In genomic region chr9:92252718-92253117, GRCm38 (mm10) we compare ENCODE assay signal across 25 mouse cellular contexts. TPM values are rescaled to one million over a fixed set of nuclear protein-coding genes. Genes with fewer than 3 reads are reported as not detected.
DNase-seq lines count a peak whose midpoint lies in the region; ATAC-seq and TF ChIP-seq lines count a peak whose summit lies in the region.
"Had no signal": no experiment of that assay in that cellular context is flagged by ENCODE, and none has a peak within 500 bp of the region (broad histone marks: within the 10 kb centered on the region; RNA-seq: fewer than 3 reads in every experiment).

No protein-coding gene starts in this region.

- peak overlapping the region; percentile 4; the same call in 1 of the 2 replicates for H3K4me2 ChIP-seq in kidney, postnatal 0 days (ENCODE audit: low read length)
- peak overlapping the region; percentile 87 for H3K4me2 ChIP-seq in liver, postnatal 0 days (ENCODE audit: low read depth, low read length)
- no peak overlapping the region for H3K4me2 ChIP-seq in midbrain, embryonic 13.5 days (replicated peaks)
- H3K4me2 ChIP-seq: heart, embryonic 13.5 days; midbrain, embryonic 11.5 days; neural tube, embryonic 13.5 days had no signal

- H3K27me3 ChIP-seq in kidney, postnatal 0 days (ENCODE audit: insufficient read depth, low read length), result no peaks in the 10 kb centered on the region
- no peaks in the 10 kb centered on the region for H3K27me3 ChIP-seq in liver, postnatal 0 days (ENCODE audit: insufficient read depth, low read length)
- H3K27me3 ChIP-seq in midbrain, embryonic 13.5 days, result no peaks in the 10 kb centered on the region
- H3K27me3 ChIP-seq: heart, embryonic 13.5 days had no signal

- no peak overlapping the region for H3K4me3 ChIP-seq in kidney, postnatal 0 days (replicated peaks; ENCODE audit: low read depth, low read length)
- 0 out of 2 replicates have a peak overlapping the region, but pooled peaks have one; percentile 74 for H3K4me3 ChIP-seq in liver, postnatal 0 days (ENCODE audit: low read depth, low read length)
- no peak overlapping the region for H3K4me3 ChIP-seq in midbrain, embryonic 13.5 days (replicated peaks)
- H3K4me3 ChIP-seq: heart, embryonic 13.5 days; layer of hippocampus, adult 2 months; neural tube, embryonic 13.5 days had no signal

- H3K27ac ChIP-seq in kidney, postnatal 0 days, result no peak overlapping the region
- peak overlapping the region; percentile 23; the same call in 1 of the 2 replicates for H3K27ac ChIP-seq in liver, postnatal 0 days (ENCODE audit: low read depth)
- H3K27ac ChIP-seq in midbrain, embryonic 13.5 days, result no peak overlapping the region
- H3K27ac ChIP-seq: heart, embryonic 13.5 days; hindbrain, postnatal 0 days; layer of hippocampus, adult 2 months; neural tube, embryonic 13.5 days had no signal

- no peaks in the 10 kb centered on the region for H3K4me1 ChIP-seq in kidney, postnatal 0 days (replicated peaks; ENCODE audit: insufficient read depth, low read length)
- peaks cover 11% of the 10 kb centered on the region for H3K4me1 ChIP-seq in liver, postnatal 0 days (ENCODE audit: insufficient read depth)
- peaks cover 16% of the 10 kb centered on the region for H3K4me1 ChIP-seq in midbrain, embryonic 13.5 days (replicated peaks)

- no peak for DNase-seq in kidney, postnatal 0 days (ENCODE audit: low spot score)
- no peak for DNase-seq in kidney, adult 18-20 months
- peak; percentile 22 for DNase-seq in CD4-positive helper T cell, adult 2 months (ENCODE audit: low read depth, low spot score)
- no peak for DNase-seq in liver, postnatal 0 days
- DNase-seq in left cerebral cortex, adult 18-20 months (ENCODE audit: low spot score in 2 of 2), result no peak
- DNase-seq: adrenal gland, postnatal 36 days; cerebellum, adult 2 months; gastrocnemius, postnatal 10 days; heart, adult 11 months; heart, postnatal 36 days; kidney, postnatal 14 days; layer of hippocampus, postnatal 36 days; lung, postnatal 4 days; thymus, postnatal 36 days had no signal

- no peaks in the 10 kb centered on the region for H3K9me3 ChIP-seq in kidney, postnatal 0 days (replicated peaks; ENCODE audit: low read length)
- H3K9me3 ChIP-seq in liver, postnatal 0 days (ENCODE audit: low read length), result no peaks in the 10 kb centered on the region
- no peaks in the 10 kb centered on the region for H3K9me3 ChIP-seq in midbrain, embryonic 13.5 days
- H3K9me3 ChIP-seq: heart, embryonic 13.5 days; neural tube, embryonic 13.5 days had no signal

- 75% methylated on average over 5 of the region's 5 CpGs for WGBS in kidney, postnatal 0 days
- WGBS in liver, postnatal 0 days (ENCODE audit: insufficient replicate concordance), result 32% methylated on average over 5 of the region's 5 CpGs
- 79% methylated on average over 5 of the region's 5 CpGs for WGBS in midbrain, embryonic 13.5 days

- H3K36me3 ChIP-seq in kidney, postnatal 0 days (ENCODE audit: insufficient read depth, low read length), result no peaks in the 10 kb centered on the region
- H3K36me3 ChIP-seq in liver, postnatal 0 days (replicated peaks; ENCODE audit: insufficient read depth, low read length), result no peaks in the 10 kb centered on the region
- no peaks in the 10 kb centered on the region for H3K36me3 ChIP-seq in midbrain, embryonic 13.5 days
- H3K36me3 ChIP-seq: heart, embryonic 13.5 days; neural tube, embryonic 13.5 days had no signal

- no peak overlapping the region for H3K9ac ChIP-seq in kidney, postnatal 0 days (ENCODE audit: low read depth, low read length)
- no peak overlapping the region for H3K9ac ChIP-seq in liver, postnatal 0 days (replicated peaks)
- H3K9ac ChIP-seq in midbrain, embryonic 13.5 days (replicated peaks), result no peak overlapping the region
- H3K9ac ChIP-seq: heart, embryonic 13.5 days; neural tube, embryonic 13.5 days had no signal

- ATAC-seq in kidney, postnatal 0 days (replicated peaks; ENCODE audit: low FRiP score, low read depth), result no peak
- 0 out of 2 replicates have a peak, but pooled peaks have one; percentile 23 for ATAC-seq in erythroblast, adult 5-6 weeks (replicated peaks; ENCODE audit: low FRiP score, poor library complexity, severe bottlenecking)
- no peak for ATAC-seq in liver, postnatal 0 days
- no peak for ATAC-seq in midbrain, embryonic 13.5 days
- ATAC-seq: hindbrain, postnatal 0 days had no signal

- TF ChIP-seq CTCF in kidney, postnatal 0 days (IDR thresholded peaks at IDR 0.05; ENCODE audit: low read depth), result no peak
- TF ChIP-seq CTCF in liver, postnatal 0 days (IDR thresholded peaks at IDR 0.05; ENCODE audit: low read depth), result no peak

- 0 out of 2 replicates have a peak, but pooled peaks have one; percentile 22 for TF ChIP-seq EP300 in liver, postnatal 0 days (IDR thresholded peaks at IDR 0.05; ENCODE audit: low read depth)

RNA-seq across cellular contexts. Expression of gene Plscr1, which starts 3.2 kb away (rescaled TPM):
- polyA plus RNA-seq in kidney, postnatal 0 days (2015; fragmentation: Nextera tagmentation; extraction: Ambion mirVana), result 108 TPM in 2 replicates
- 17.8 and 35.2 TPM in 2 replicates for total RNA-seq in erythroblast, adult 5-6 weeks (2015; ENCODE audit: low replicate concordance)
- 19.1 TPM in 2 replicates for total RNA-seq in erythroblast, adult 5-6 weeks (2017; ENCODE audit: low replicate concordance)
- polyA plus RNA-seq in liver, postnatal 0 days (2015; fragmentation: Nextera tagmentation; extraction: Ambion mirVana), result 38.8 and 47.1 TPM in 2 replicates
- 1 to 10 TPM; 1.7 to 2.0 TPM for total RNA-seq in left cerebral cortex, adult 18-20 months (2021)
- 11.6 TPM in 2 replicates for polyA plus RNA-seq in midbrain, embryonic 13.5 days (2015; fragmentation: Nextera tagmentation; extraction: Ambion mirVana)

RNA-seq across cellular contexts. Expression of gene Plscr2, which starts 22.7 kb away (rescaled TPM):
- polyA plus RNA-seq in kidney, postnatal 0 days (2015; fragmentation: Nextera tagmentation; extraction: Ambion mirVana), result 131 and 134 TPM in 2 replicates
- total RNA-seq in erythroblast, adult 5-6 weeks (2015; ENCODE audit: low replicate concordance), result not detected in 2 replicates
- total RNA-seq in erythroblast, adult 5-6 weeks (2017; ENCODE audit: low replicate concordance), result not detected in 2 replicates
- polyA plus RNA-seq in liver, postnatal 0 days (2015; fragmentation: Nextera tagmentation; extraction: Ambion mirVana), result 2.2 and 2.3 TPM in 2 replicates
- total RNA-seq in left cerebral cortex, adult 18-20 months (2021), result 1 to 10 TPM; 2.8 to 3.9 TPM
- 0.36 and 0.49 TPM in 2 replicates for polyA plus RNA-seq in midbrain, embryonic 13.5 days (2015; fragmentation: Nextera tagmentation; extraction: Ambion mirVana)

RNA-seq across cellular contexts. Expression of gene 1700057G04Rik, which starts 56.5 kb away (rescaled TPM):
- 0.30 TPM in 1 of 2 replicates, not detected in the other for polyA plus RNA-seq in kidney, postnatal 0 days (2015; fragmentation: Nextera tagmentation; extraction: Ambion mirVana)
- total RNA-seq in erythroblast, adult 5-6 weeks (2015; ENCODE audit: low replicate concordance), result not detected in 2 replicates
- total RNA-seq in erythroblast, adult 5-6 weeks (2017; ENCODE audit: low replicate concordance), result not detected in 2 replicates
- not detected in 2 replicates for polyA plus RNA-seq in liver, postnatal 0 days (2015; fragmentation: Nextera tagmentation; extraction: Ambion mirVana)
- not detected for total RNA-seq in left cerebral cortex, adult 18-20 months (2021)
- not detected in 2 replicates for polyA plus RNA-seq in midbrain, embryonic 13.5 days (2015; fragmentation: Nextera tagmentation; extraction: Ambion mirVana)
- total RNA-seq: adrenal gland, postnatal 36 days; gastrocnemius, postnatal 10 days; heart, postnatal 36 days; hindbrain, postnatal 0 days; layer of hippocampus, adult 2 months; layer of hippocampus, postnatal 36 days; left cerebral cortex, postnatal 25 days; liver, adult 2 months had no signal
- polyA plus RNA-seq: cerebellum, adult 2 months; forebrain, embryonic 11.5 days; heart, embryonic 13.5 days; hindbrain, postnatal 0 days; liver, adult 2 months; midbrain, embryonic 11.5 days; neural tube, embryonic 13.5 days; small intestine, adult 2 months had no signal

RNA-seq across cellular contexts. Expression of gene Plscr5, which starts 60.0 kb away (rescaled TPM):
- not detected in 2 replicates for polyA plus RNA-seq in kidney, postnatal 0 days (2015; fragmentation: Nextera tagmentation; extraction: Ambion mirVana)
- not detected in 2 replicates for total RNA-seq in erythroblast, adult 5-6 weeks (2015; ENCODE audit: low replicate concordance)
- total RNA-seq in erythroblast, adult 5-6 weeks (2017; ENCODE audit: low replicate concordance), result not detected in 2 replicates
- not detected in 2 replicates for polyA plus RNA-seq in liver, postnatal 0 days (2015; fragmentation: Nextera tagmentation; extraction: Ambion mirVana)
- not detected for total RNA-seq in left cerebral cortex, adult 18-20 months (2021)
- polyA plus RNA-seq in midbrain, embryonic 13.5 days (2015; fragmentation: Nextera tagmentation; extraction: Ambion mirVana), result 0.22 TPM in 1 of 2 replicates, not detected in the other
- total RNA-seq: adrenal gland, postnatal 36 days; gastrocnemius, postnatal 10 days; heart, postnatal 36 days; layer of hippocampus, adult 2 months; layer of hippocampus, postnatal 36 days; left cerebral cortex, postnatal 25 days; liver, adult 2 months had no signal
- polyA plus RNA-seq: forebrain, embryonic 11.5 days; heart, embryonic 13.5 days; liver, adult 2 months; midbrain, embryonic 11.5 days; small intestine, adult 2 months had no signal

Comparison
In these comparisons a context has a peak if more than half of its experiments do, and no peak if none do; other contexts are left out.
1. RNA of gene Plscr2, which starts 22.7 kb away (polyA plus RNA-seq): 131 to 134 TPM in kidney, postnatal 0 days; 2.2 to 2.3 TPM in liver, postnatal 0 days and 0.36 to 0.49 TPM in midbrain, embryonic 13.5 days; every median in the first group is over 10 times any median in the second.